Mouse (Mus musculus): ENCODE data around the gene Sorbs2. TPM values are rescaled to one million over a fixed set of nuclear protein-coding genes. Genes with fewer than 3 reads are reported as not detected.
"Not testable (repeated sequence)": the region's sequence is repeated elsewhere in the genome, so short reads cannot be mapped to it uniquely, and the experiment has no call there.

Gene Sorbs2
- polyA plus RNA-seq, 1 experiment from 2014 or later = 9.5 TPM

GRCm38 (mm10) chr8:45845906-45846305, 338.3 kb downstream of the Sorbs2 start:
- WGBS (ENCODE audit: insufficient replicate concordance) = 56% methylated on average over 4 of the region's 4 CpGs
- no peaks in the 10 kb centered on the region for H3K36me3 ChIP-seq (replicated peaks)
- H3K9ac ChIP-seq = no peak overlapping the region
- no peak overlapping the region for H3K4me3 ChIP-seq (replicated peaks)
- no peaks in the 10 kb centered on the region for H3K4me1 ChIP-seq (replicated peaks)
- no peak for ATAC-seq (ENCODE audit: insufficient read depth)
- no peaks in the 10 kb centered on the region for H3K9me3 ChIP-seq (replicated peaks)
- H3K27me3 ChIP-seq = no peaks in the 10 kb centered on the region
- H3K4me2 ChIP-seq = no peak overlapping the region
- H3K27ac ChIP-seq (replicated peaks) = no peak overlapping the region

- H3K27me3 ChIP-seq = no peaks in the 10 kb centered on the region
- H3K9ac ChIP-seq = no peak overlapping the region
- no peak overlapping the region for H3K27ac ChIP-seq (replicated peaks)
- no peaks in the 10 kb centered on the region for H3K9me3 ChIP-seq (replicated peaks)
- no peak overlapping the region for H3K4me3 ChIP-seq (replicated peaks)
- 60% methylated on average over 4 of the region's 4 CpGs for WGBS (ENCODE audit: insufficient replicate concordance)
- H3K4me1 ChIP-seq (replicated peaks) = no peaks in the 10 kb centered on the region
- no peaks in the 10 kb centered on the region for H3K36me3 ChIP-seq (replicated peaks)
- ATAC-seq (ENCODE audit: insufficient read depth) = no peak
- H3K4me2 ChIP-seq = no peak overlapping the region
Observed at GRCm38 (mm10) chr8:45855118-45855517, 347.5 kb downstream of the Sorbs2 start.

- Histone ChIP-seq H3K4me3 (replicated peaks) (no peak overlapping the region), H3K27ac (replicated peaks) (no peak overlapping the region), H3K9me3 (replicated peaks) (no peaks in the 10 kb centered on the region), H3K4me1 (replicated peaks) (no peaks in the 10 kb centered on the region), H3K36me3 (replicated peaks) (no peaks in the 10 kb centered on the region), H3K27me3 (no peaks in the 10 kb centered on the region), H3K9ac (no peak overlapping the region), H3K4me2 (no peak overlapping the region)
- no peak for ATAC-seq (ENCODE audit: insufficient read depth)
- 53% methylated on average over 5 of the region's 5 CpGs for WGBS (ENCODE audit: insufficient replicate concordance)
Observed at GRCm38 (mm10) chr8:45857734-45858133, 350.1 kb downstream of the Sorbs2 start.

- no peak overlapping the region for H3K9ac ChIP-seq
- H3K27ac ChIP-seq (replicated peaks) = no peak overlapping the region
- H3K27me3 ChIP-seq = no peaks in the 10 kb centered on the region
- no peak overlapping the region for H3K4me3 ChIP-seq (replicated peaks)
- no peak for ATAC-seq (ENCODE audit: insufficient read depth)
- WGBS (ENCODE audit: insufficient replicate concordance) = 46% methylated on average over 9 of the region's 9 CpGs
- H3K4me1 ChIP-seq (replicated peaks) = no peaks in the 10 kb centered on the region
- H3K36me3 ChIP-seq (replicated peaks) = no peaks in the 10 kb centered on the region
- no peak overlapping the region for H3K4me2 ChIP-seq
- H3K9me3 ChIP-seq (replicated peaks) = no peaks in the 10 kb centered on the region
Observed at GRCm38 (mm10) chr8:45858391-45858790, 350.8 kb downstream of the Sorbs2 start.

- not testable (repeated sequence) for H3K36me3 ChIP-seq (replicated peaks); H3K4me1 ChIP-seq (replicated peaks); H3K9me3 ChIP-seq (replicated peaks); H3K4me3 ChIP-seq (replicated peaks); H3K27me3 ChIP-seq; H3K9ac ChIP-seq; H3K4me2 ChIP-seq; ATAC-seq (ENCODE audit: insufficient read depth); H3K27ac ChIP-seq (replicated peaks)
- WGBS (ENCODE audit: insufficient replicate concordance) = 58% methylated on average over 11 of the region's 11 CpGs
Observed at GRCm38 (mm10) chr8:45871587-45871986, 364.0 kb downstream of the Sorbs2 start.

GRCm38 (mm10) chr8:45872077-45872476, 364.5 kb downstream of the Sorbs2 start:
- 67% methylated on average over 7 of the region's 7 CpGs for WGBS (ENCODE audit: insufficient replicate concordance)
- Histone ChIP-seq H3K9ac (no peak overlapping the region), H3K27ac (replicated peaks) (no peak overlapping the region), H3K36me3 (replicated peaks) (no peaks in the 10 kb centered on the region), H3K4me1 (replicated peaks) (no peaks in the 10 kb centered on the region), H3K9me3 (replicated peaks) (no peaks in the 10 kb centered on the region), H3K4me3 (replicated peaks) (no peak overlapping the region), H3K4me2 (no peak overlapping the region), H3K27me3 (no peaks in the 10 kb centered on the region)
- ATAC-seq (ENCODE audit: insufficient read depth) = no peak

- H3K4me2 ChIP-seq = no peak overlapping the region
- WGBS (ENCODE audit: insufficient replicate concordance) = 29% methylated on average over 10 of the region's 10 CpGs
- H3K4me1 ChIP-seq (replicated peaks) = no peaks in the 10 kb centered on the region
- H3K36me3 ChIP-seq (replicated peaks) = no peaks in the 10 kb centered on the region
- H3K27ac ChIP-seq (replicated peaks) = no peak overlapping the region
- H3K27me3 ChIP-seq = no peaks in the 10 kb centered on the region
- no peak for ATAC-seq (ENCODE audit: insufficient read depth)
- no peak overlapping the region for H3K4me3 ChIP-seq (replicated peaks)
- no peak overlapping the region for H3K9ac ChIP-seq
- H3K9me3 ChIP-seq (replicated peaks) = no peaks in the 10 kb centered on the region
Observed at GRCm38 (mm10) chr8:45874945-45875626, 367.5 kb downstream of the Sorbs2 start.

GRCm38 (mm10) chr8:45876397-45876796, 368.8 kb downstream of the Sorbs2 start:
- H3K9ac ChIP-seq = no peak overlapping the region
- H3K4me3 ChIP-seq (replicated peaks) = no peak overlapping the region
- H3K4me2 ChIP-seq = no peak overlapping the region
- no peaks in the 10 kb centered on the region for H3K36me3 ChIP-seq (replicated peaks)
- no peaks in the 10 kb centered on the region for H3K9me3 ChIP-seq (replicated peaks)
- 70% methylated on average over 5 of the region's 5 CpGs for WGBS (ENCODE audit: insufficient replicate concordance)
- H3K27me3 ChIP-seq = no peaks in the 10 kb centered on the region
- ATAC-seq (ENCODE audit: insufficient read depth) = no peak
- H3K27ac ChIP-seq (replicated peaks) = no peak overlapping the region
- no peaks in the 10 kb centered on the region for H3K4me1 ChIP-seq (replicated peaks)

Other genes with a start within 250 kb of the Sorbs2 start
- 28.7 and 38.8 TPM in 2 replicates for gene F11, start 245.8 kb upstream of the Sorbs2 start, polyA plus RNA-seq (2015; fragmentation: Nextera tagmentation; extraction: Ambion mirVana)
- 8.7 and 11.5 TPM in 2 replicates for gene Klkb1, start 212.9 kb upstream of the Sorbs2 start, polyA plus RNA-seq (2015; fragmentation: Nextera tagmentation; extraction: Ambion mirVana)
- gene Gm45753, start 199.3 kb upstream of the Sorbs2 start, polyA plus RNA-seq (2015; fragmentation: Nextera tagmentation; extraction: Ambion mirVana) = 14.8 and 14.9 TPM in 2 replicates
- gene Cyp4v3, start 174.6 kb upstream of the Sorbs2 start, polyA plus RNA-seq (2015; fragmentation: Nextera tagmentation; extraction: Ambion mirVana) = 5.1 and 5.3 TPM in 2 replicates
- gene Fam149a, start 125.5 kb upstream of the Sorbs2 start, polyA plus RNA-seq (2015; fragmentation: Nextera tagmentation; extraction: Ambion mirVana) = 1.9 TPM in 2 replicates
- 0.37 and 0.78 TPM in 2 replicates for gene Tlr3, start 96.7 kb upstream of the Sorbs2 start, polyA plus RNA-seq (2015; fragmentation: Nextera tagmentation; extraction: Ambion mirVana)

Data from liver, embryonic 15.5 days (tissue).